8 mouse cellular contexts compared by ENCODE assay signal in the genomic region with DNA sequence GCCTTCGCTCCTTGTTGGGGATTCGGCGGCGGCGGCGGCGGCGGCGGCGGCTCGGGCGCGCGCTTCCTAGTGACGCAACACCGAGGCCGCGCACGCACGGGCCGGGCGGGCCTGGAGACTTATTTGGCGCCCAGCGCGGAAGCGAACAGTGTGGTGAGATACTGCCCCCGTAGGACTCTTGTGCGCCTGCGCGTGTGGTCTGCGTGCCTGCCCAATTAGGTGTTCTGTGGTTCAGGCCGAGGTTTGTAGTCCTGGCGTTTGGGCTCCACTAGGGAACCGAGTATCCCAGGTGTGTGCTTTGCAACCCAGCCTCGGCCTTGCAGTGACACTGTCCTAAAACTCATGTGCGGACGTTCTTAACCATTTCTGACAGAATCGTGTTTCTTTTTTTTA. TPM values are rescaled to one million over a fixed set of nuclear protein-coding genes. Genes with fewer than 3 reads are reported as not detected.
A peak's percentile ranks its signal among the peaks of the same experiment; 100 is the strongest.
DNase-seq lines count a peak whose midpoint lies in the region; ATAC-seq and TF ChIP-seq lines count a peak whose summit lies in the region.
"Not testable (repeated sequence)": the region's sequence is repeated elsewhere in the genome, so short reads cannot be mapped to it uniquely, and the experiment has no call there.

A gene (minus strand): TSS at position 78 of the 393 bp plus-strand sequence.

- DNase-seq in A20 (ENCODE audit: low read depth, low spot score): peak; percentile 98
- DNase-seq in heart, adult 9 months (ENCODE audit: low spot score in 2 of 2): peak; percentile 95 to 96
- DNase-seq in monocyte, adult 2 months (ENCODE audit: low read depth in 1 of 2, low spot score in 2 of 2): peak; percentile 71 to 86
- DNase-seq in spleen, postnatal 36 days (ENCODE audit: low spot score in 2 of 2): peak; percentile 94 to 96

- ATAC-seq in kidney, embryonic 14.5 days (ENCODE audit: low FRiP score, low TSS enrichment): peak; percentile 97
- peak; percentile 95 for ATAC-seq in limb, embryonic 15.5 days (ENCODE audit: insufficient number of reproducible peaks, low FRiP score, low TSS enrichment, low read depth)

- H3K4me2 ChIP-seq in kidney, embryonic 14.5 days (replicated peaks; ENCODE audit: low read depth, low read length): peak within 1 kb of the TSS; percentile 67
- peak within 1 kb of the TSS; percentile 52 for H3K4me2 ChIP-seq in limb, embryonic 15.5 days

- TF ChIP-seq POLR2A in bone marrow macrophage, adult 2 months (IDR thresholded peaks at IDR 0.05; ENCODE audit: borderline replicate concordance, low read depth, low read length): not testable (repeated sequence)
- TF ChIP-seq POLR2A in embryonic fibroblast, embryonic 13.5 days (IDR thresholded peaks at IDR 0.05; ENCODE audit: low read depth, low read length): peak; percentile 93

- not testable (repeated sequence) for H3K36me3 ChIP-seq in kidney, embryonic 14.5 days (ENCODE audit: control insufficient read depth, insufficient read depth, low read length); limb, embryonic 15.5 days

- peak within 1 kb of the TSS; percentile 72 for H3K4me3 ChIP-seq in bone marrow macrophage, adult 2 months (ENCODE audit: insufficient read depth, low read length)
- H3K4me3 ChIP-seq in embryonic fibroblast, embryonic 13.5 days (ENCODE audit: insufficient read depth, low read length): peak within 1 kb of the TSS; percentile 90
- H3K4me3 ChIP-seq in kidney, embryonic 14.5 days (ENCODE audit: low read length): peak within 1 kb of the TSS; percentile 71
- peak within 1 kb of the TSS; percentile 58 for H3K4me3 ChIP-seq in limb, embryonic 15.5 days

- under 1% methylated on average over 24 of the region's 38 CpGs for WGBS in kidney, embryonic 14.5 days
- WGBS in limb, embryonic 15.5 days: 5% methylated on average over 31 of the region's 38 CpGs

- TF ChIP-seq CTCF in bone marrow macrophage, adult 2 months (IDR thresholded peaks at IDR 0.05; ENCODE audit: low read depth, low read length); embryonic fibroblast, embryonic 13.5 days (IDR thresholded peaks at IDR 0.05; ENCODE audit: borderline replicate concordance, insufficient read depth, low read length): not testable (repeated sequence)

- peak within 1 kb of the TSS; percentile 58 for H3K27ac ChIP-seq in bone marrow macrophage, adult 2 months (ENCODE audit: insufficient read depth, low read depth, low read length)
- peak within 1 kb of the TSS; percentile 84 for H3K27ac ChIP-seq in embryonic fibroblast, embryonic 13.5 days (ENCODE audit: insufficient read depth, low read length)
- peak within 1 kb of the TSS; percentile 91 for H3K27ac ChIP-seq in kidney, embryonic 14.5 days (ENCODE audit: low read depth, low read length)
- H3K27ac ChIP-seq in limb, embryonic 15.5 days: peak within 1 kb of the TSS; percentile 96

- H3K27me3 ChIP-seq in kidney, embryonic 14.5 days (ENCODE audit: control insufficient read depth, insufficient read depth, low read length); limb, embryonic 15.5 days: not testable (repeated sequence)

- H3K4me1 ChIP-seq in bone marrow macrophage, adult 2 months (ENCODE audit: control insufficient read depth, insufficient read depth, low read length): peaks cover 27% of the 10 kb centered on the region
- H3K4me1 ChIP-seq in embryonic fibroblast, embryonic 13.5 days (ENCODE audit: control insufficient read depth, insufficient read depth, low read length); kidney, embryonic 14.5 days (ENCODE audit: control insufficient read depth, insufficient read depth, low read length): not testable (repeated sequence)
- peaks cover 13% of the 10 kb centered on the region for H3K4me1 ChIP-seq in limb, embryonic 15.5 days

- H3K9me3 ChIP-seq in kidney, embryonic 14.5 days (ENCODE audit: control insufficient read depth, low read length); limb, embryonic 15.5 days: not testable (repeated sequence)

- peak within 1 kb of the TSS; percentile 87 for H3K9ac ChIP-seq in kidney, embryonic 14.5 days (ENCODE audit: low read depth, low read length)
- peak within 1 kb of the TSS; percentile 85 for H3K9ac ChIP-seq in limb, embryonic 15.5 days

RNA-seq across cellular contexts. Expression of the gene that starts here (rescaled TPM):
- 11.4 and 16.4 TPM in 2 replicates for polyA plus RNA-seq in bone marrow macrophage, adult 2 months (2012; ENCODE audit: insufficient read depth, insufficient read length, missing spikeins)
- polyA plus RNA-seq in embryonic fibroblast, embryonic 13.5 days (2011; ENCODE audit: insufficient read length, low read depth, missing spikeins): 20.0 and 23.6 TPM in 2 replicates
- polyA plus RNA-seq in kidney, embryonic 14.5 days (2014; fragmentation: Nextera tagmentation; extraction: Ambion mirVana): 9.4 and 17.9 TPM in 2 replicates
- polyA plus RNA-seq in limb, embryonic 15.5 days (2015; fragmentation: Nextera tagmentation; extraction: Ambion mirVana): 14.1 and 15.1 TPM in 2 replicates

Comparison
In these comparisons a context has a peak if more than half of its experiments do, and no peak if none do; other contexts are left out.
1. Peak in every context shown above with its lines: DNase-seq, ATAC-seq, H3K4me3 ChIP-seq and H3K27ac ChIP-seq.